Mouse (Mus musculus) CH12.LX (cell line): ENCODE results near the gene Lama1. TPM values are rescaled to one million over a fixed set of nuclear protein-coding genes. Genes with fewer than 3 reads are reported as not detected.

Source experiments
- DNase-seq: peaks from one replicate; pipeline ENCODE4 v3.0.0-alpha.2; 2013; ENCODE audit errors: extremely low read depth
- H3K27ac ChIP-seq: 2 replicates; pipeline ENCODE4 v1.5.1; 2012; ENCODE audit warnings: low read depth, mild to moderate bottlenecking, control low read depth, moderate library complexity; ENCODE audit not compliant: insufficient read depth
- H3K27me3 ChIP-seq: replicated peaks from 2 replicates; pipeline ENCODE3; 2012; ENCODE audit warnings: inconsistent platforms
- H3K36me3 ChIP-seq, 2 experiments: replicated peaks in 1 of 2; 2 replicates each; pipeline versions ENCODE3 to v1.6.1; 2012; ENCODE audit warnings: inconsistent platforms in 1 of 2, low read length in 1 of 2, mild to moderate bottlenecking in 1 of 2, mixed read lengths in 1 of 2, moderate library complexity in 1 of 2; ENCODE audit not compliant: control insufficient read depth in 1 of 2, insufficient read depth in 1 of 2
- H3K4me1 ChIP-seq, 2 experiments: 2 replicates each; pipeline ENCODE4 v1.6.1; 2012; ENCODE audit warnings: inconsistent platforms in 1 of 2, moderate library complexity in 1 of 2; ENCODE audit not compliant: insufficient read depth in 2 of 2, control insufficient read depth in 1 of 2
- H3K4me2 ChIP-seq: 2 replicates; pipeline ENCODE4 v1.6.1; 2012; ENCODE audit warnings: low read depth, mild to moderate bottlenecking, control low read depth; ENCODE audit not compliant: poor library complexity, insufficient read depth, severe bottlenecking
- H3K4me3 ChIP-seq, 3 experiments: fragments of 150-350 bp in 1 of 3; sonication (generic) in 1 of 3; replicated peaks in 1 of 3; 2 replicates each; pipeline versions ENCODE3 to v1.5.1; 2011 to 2012; ENCODE audit warnings: low read depth in 2 of 3, low read length in 2 of 3, mild to moderate bottlenecking in 2 of 3, moderate library complexity in 2 of 3, control low read depth in 1 of 3, improper control_type of control experiment in 1 of 3, inconsistent platforms in 1 of 3, mixed read lengths in 1 of 3; ENCODE audit not compliant: poor library complexity in 1 of 3
- H3K79me2 ChIP-seq: replicated peaks from 2 replicates; pipeline ENCODE4 v1.6.1; 2012; ENCODE audit warnings: mild to moderate bottlenecking, moderate library complexity; ENCODE audit not compliant: control insufficient read depth, poor library complexity, insufficient read depth, severe bottlenecking; ENCODE audit errors: extremely low read depth
- H3K9ac ChIP-seq: 2 replicates; pipeline ENCODE4 v1.6.1; 2012; ENCODE audit warnings: low read depth, mild to moderate bottlenecking, control low read depth, moderate library complexity; ENCODE audit not compliant: insufficient read depth
- H3K9me3 ChIP-seq: replicated peaks from 2 replicates; pipeline ENCODE3; 2012; ENCODE audit warnings: low read length, inconsistent platforms, mixed read lengths
- CHD2 ChIP-seq: IDR thresholded peaks from 2 replicates; pipeline ENCODE4 v1.6.1; 2011; ENCODE audit warnings: low read length, improper control_type of control experiment
- E2F4 ChIP-seq: IDR thresholded peaks from 2 replicates; pipeline ENCODE4 v1.6.1; 2011; ENCODE audit warnings: low read depth, low read length, improper control_type of control experiment; ENCODE audit not compliant: insufficient replicate concordance
- EP300 ChIP-seq: IDR thresholded peaks from 2 replicates; pipeline ENCODE4 v1.6.1; 2011; ENCODE audit warnings: low read length, improper control_type of control experiment
- GABPA ChIP-seq: IDR thresholded peaks from 2 replicates; pipeline ENCODE4 v1.6.1; 2012; ENCODE audit warnings: low read depth, low read length, improper control_type of control experiment, inconsistent platforms; ENCODE audit not compliant: insufficient replicate concordance
- MAFK ChIP-seq: IDR thresholded peaks from 2 replicates; pipeline ENCODE4 v1.6.1; 2011; ENCODE audit warnings: low read length, improper control_type of control experiment; ENCODE audit not compliant: insufficient replicate concordance
- MAX ChIP-seq: IDR thresholded peaks from 2 replicates; pipeline ENCODE4 v1.6.1; 2011; ENCODE audit warnings: low read length, improper control_type of control experiment
- MAZ ChIP-seq: IDR thresholded peaks from 2 replicates; pipeline ENCODE4 v1.6.1; 2012; ENCODE audit warnings: low read depth, mild to moderate bottlenecking, inconsistent platforms, low read length, improper control_type of control experiment, moderate library complexity
- MXI1 ChIP-seq: IDR thresholded peaks from 2 replicates; pipeline ENCODE4 v1.6.1; 2011; ENCODE audit warnings: mild to moderate bottlenecking, low read depth, low read length, improper control_type of control experiment
- PAX5 ChIP-seq: IDR thresholded peaks from 2 replicates; pipeline ENCODE4 v1.6.1; 2012; ENCODE audit warnings: low read length, inconsistent platforms, mixed read lengths
- POLR2AphosphoS2 ChIP-seq: IDR thresholded peaks from 2 replicates; pipeline ENCODE4 v1.6.1; 2011; ENCODE audit warnings: low read depth, low read length, improper control_type of control experiment
- SIN3A ChIP-seq: IDR thresholded peaks from 2 replicates; pipeline ENCODE4 v1.6.1; 2012; ENCODE audit warnings: low read length, improper control_type of control experiment, inconsistent platforms
- TBP ChIP-seq: conservative IDR thresholded peaks from 2 replicates; pipeline ENCODE4 v1.6.1; 2011; ENCODE audit warnings: low read depth, low read length, improper control_type of control experiment
- TCF12 ChIP-seq: IDR thresholded peaks from 2 replicates; pipeline ENCODE4 v1.6.1; 2014; ENCODE audit warnings: low read depth, mild to moderate bottlenecking, inconsistent platforms, low read length, improper control_type of control experiment
- USF1 ChIP-seq: IDR thresholded peaks from 2 replicates; pipeline ENCODE4 v1.6.1; 2014; ENCODE audit warnings: low read depth, mild to moderate bottlenecking, inconsistent platforms, low read length, improper control_type of control experiment
- USF2 ChIP-seq: conservative IDR thresholded peaks from 2 replicates; pipeline ENCODE4 v1.6.1; 2011; ENCODE audit warnings: low read depth, low read length, improper control_type of control experiment
- ZKSCAN1 ChIP-seq: IDR thresholded peaks from 2 replicates; pipeline ENCODE4 v1.6.1; 2012; ENCODE audit warnings: low read depth, inconsistent platforms, low read length, improper control_type of control experiment, borderline replicate concordance
- ZMIZ1 ChIP-seq: IDR thresholded peaks from 2 replicates; pipeline ENCODE4 v1.6.1; 2012; ENCODE audit warnings: low read depth, mild to moderate bottlenecking, inconsistent platforms, low read length, improper control_type of control experiment
- ZNF384 ChIP-seq: IDR thresholded peaks from 2 replicates; pipeline ENCODE4 v1.6.1; 2012; ENCODE audit warnings: low read depth, low read length, improper control_type of control experiment, inconsistent platforms
- dilution Hi-C: fragments of 300-500 bp; cut with MboI; formaldehyde crosslinking; loops from 2 replicates; pipeline ENCODE4 v1.14.3; 2020; ENCODE audit warnings: low sequenced_read_pairs; ENCODE audit not compliant: extremely low pct_unique_long_range_greater_than_20kb, extremely low pct_ligation_motif_present
- in situ Hi-C: fragments of 300-500 bp; cut with MboI; formaldehyde crosslinking; loops from 3 replicates; pipeline ENCODE4 v1.14.3; 2019; ENCODE audit warnings: low sequenced_read_pairs, low pct_ligation_motif_present, low pct_unique_long_range_greater_than_20kb, mixed read lengths
- polyA plus RNA-seq: library from polyadenylated mRNA; unstranded; fragments of >175 nt; gene quantifications from 2 replicates; pipeline ENCODE4 v1.2.1, GENCODE M21; 2012; ENCODE audit warnings: low read depth; ENCODE audit not compliant: insufficient read length
- total RNA-seq, 2 experiments: library from RNA; depleted of rRNA; stranded (reverse); fragments of 300-350 nt in 1 of 2; fragments of >200 nt in 1 of 2; gene quantifications; 2 replicates each; pipeline ENCODE4 v1.2.3; 2012 to 2014

Lama1 gene
- total and polyA plus RNA-seq, 3 experiments = not detected

DNA sequence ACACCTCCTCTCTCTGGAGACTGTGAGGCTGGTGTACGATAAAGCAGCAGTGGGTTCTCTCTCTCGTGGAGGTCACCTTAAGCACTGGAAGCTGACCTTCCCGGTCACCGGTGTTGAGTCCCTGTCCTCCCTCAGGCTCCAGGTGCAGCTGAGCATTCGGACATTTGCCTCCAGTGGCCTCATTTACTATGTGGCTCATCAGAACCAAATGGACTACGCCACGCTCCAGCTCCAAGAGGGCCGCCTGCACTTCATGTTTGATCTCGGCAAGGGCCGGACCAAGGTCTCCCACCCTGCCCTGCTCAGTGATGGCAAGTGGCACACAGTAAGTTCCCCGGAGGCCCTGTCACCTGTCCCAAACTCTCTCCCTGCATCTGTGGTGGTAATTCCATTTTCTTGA lies 118.7 kb downstream of the Lama1 start:
- no peak for TF ChIP-seq ZMIZ1
- TF ChIP-seq POLR2AphosphoS2 = no peak
- TF ChIP-seq GABPA = no peak
- TF ChIP-seq, all 38 proteins: peak for 0
- Histone ChIP-seq H3K4me2 (no peak overlapping the region), H3K4me1 (no peaks in the 10 kb centered on the region), H3K27ac (no peak overlapping the region), H3K9ac (no peak overlapping the region), H3K9me3 (peaks cover 93% of the 10 kb centered on the region), H3K36me3 (no peaks in the 10 kb centered on the region), H3K79me2 (no peaks in the 10 kb centered on the region), H3K27me3 (no peaks in the 10 kb centered on the region), H3K4me3 (no peak overlapping the region)
- dilution Hi-C loops (no loop called here), in situ Hi-C loops (no loop called here)
- no peak for DNase-seq

DNA sequence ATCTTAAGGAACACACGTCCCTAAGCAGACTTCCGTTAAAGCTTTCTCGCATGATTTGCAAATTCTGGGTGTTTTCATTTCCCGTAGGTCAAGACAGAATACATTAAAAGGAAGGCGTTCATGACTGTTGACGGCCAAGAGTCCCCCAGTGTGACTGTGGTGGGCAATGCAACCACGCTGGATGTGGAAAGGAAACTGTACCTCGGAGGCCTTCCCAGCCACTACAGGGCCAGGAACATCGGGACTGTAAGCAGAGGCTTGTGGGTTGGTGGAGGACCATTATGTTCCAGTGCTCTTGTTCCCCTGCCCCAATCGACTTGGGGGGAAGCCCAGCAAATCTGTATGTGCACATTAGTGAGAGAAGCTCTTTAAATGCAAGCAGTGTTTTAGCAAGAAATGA lies 119.9 kb downstream of the Lama1 start:
- DNase-seq = no peak
- Histone ChIP-seq H3K4me2 (no peak overlapping the region), H3K27ac (no peak overlapping the region), H3K9ac (no peak overlapping the region), H3K4me3 (no peak overlapping the region), H3K36me3 (no peaks in the 10 kb centered on the region), H3K79me2 (no peaks in the 10 kb centered on the region), H3K27me3 (no peaks in the 10 kb centered on the region), H3K4me1 (no peaks in the 10 kb centered on the region), H3K9me3 (peaks cover 94% of the 10 kb centered on the region)
- dilution Hi-C loops = no loop called here
- in situ Hi-C loops = no loop called here
- TF ChIP-seq ZMIZ1 (no peak), ZNF384 (no peak), MAFK (no peak), CHD2 (no peak), USF1 (no peak), TCF12 (no peak), PAX5 (no peak), MAZ (no peak), GABPA (no peak), EP300 (no peak), USF2 (no peak), MXI1 (no peak), ZKSCAN1 (no peak), E2F4 (no peak), MAX (no peak), SIN3A (no peak), TBP (no peak)
